Mouse (Mus musculus): ENCODE data around the gene Patz1. TPM values are rescaled to one million over a fixed set of nuclear protein-coding genes. Genes with fewer than 3 reads are reported as not detected.

Patz1 gene
- polyA plus RNA-seq, 1 experiment = 26.9 TPM

GRCm38 (mm10) chr11:3352990-3353585 lies 64.4 kb downstream of the Patz1 start:
- no peak for DNase-seq (ENCODE audit: low spot score)

Other genes with a start within 250 kb of the Patz1 start
- gene Sfi1, start 95.4 kb upstream of the Patz1 start, polyA plus RNA-seq (2012; rRNA removed) = 27.2 and 38.1 TPM in 2 replicates
- 49.4 and 50.8 TPM in 2 replicates for gene Eif4enif1, start 86.5 kb upstream of the Patz1 start, polyA plus RNA-seq (2012; rRNA removed)
- 61.2 and 63.8 TPM in 2 replicates for gene Drg1, start 22.5 kb upstream of the Patz1 start, polyA plus RNA-seq (2012; rRNA removed)
- 37.8 and 51.7 TPM in 2 replicates for gene Pik3ip1, start 41.5 kb downstream of the Patz1 start, polyA plus RNA-seq (2012; rRNA removed)
- gene Limk2, start 120.3 kb downstream of the Patz1 start, polyA plus RNA-seq (2012; rRNA removed) = 78.9 and 96.8 TPM in 2 replicates
- gene Rnf185, start 163.5 kb downstream of the Patz1 start, polyA plus RNA-seq (2012; rRNA removed) = 27.0 and 28.2 TPM in 2 replicates
- gene Pla2g3, start 199.4 kb downstream of the Patz1 start, polyA plus RNA-seq (2012; rRNA removed) = 0.66 and 0.74 TPM in 2 replicates
- gene Inpp5j, start 215.9 kb downstream of the Patz1 start, polyA plus RNA-seq (2012; rRNA removed) = 0.70 and 1.5 TPM in 2 replicates
- gene Selenom, start 225.8 kb downstream of the Patz1 start, polyA plus RNA-seq (2012; rRNA removed) = 321 and 348 TPM in 2 replicates